Mouse (Mus musculus) lung, embryonic 16.5 days (tissue): Measurements from ENCODE around the gene Sh3rf1. TPM values are rescaled to one million over a fixed set of nuclear protein-coding genes. Genes with fewer than 3 reads are reported as not detected.
"Not testable (repeated sequence)": the region's sequence is repeated elsewhere in the genome, so short reads cannot be mapped to it uniquely, and the experiment has no call there.

Source experiments
- ATAC-seq: fragments of 200-750 bp; cut with Nextera tagmentation; 2 replicates; pipeline ENCODE4 v1.8.0; 2017; ENCODE audit warnings: low read depth, mild to moderate bottlenecking, moderate library complexity
- H3K27ac ChIP-seq: fragments of 300-500 bp; sonication (generic); 2 replicates; pipeline ENCODE4 v1.5.1; 2014; ENCODE audit warnings: mild to moderate bottlenecking, control low read depth, low read length
- H3K27me3 ChIP-seq: fragments of 300-500 bp; sonication (generic); 2 replicates; pipeline ENCODE4 v1.6.1; 2014; ENCODE audit warnings: low read depth, low read length, mixed read lengths; ENCODE audit not compliant: control insufficient read depth, insufficient read depth
- H3K36me3 ChIP-seq: fragments of 300-500 bp; sonication (generic); 2 replicates; pipeline ENCODE4 v1.6.1; 2014; ENCODE audit warnings: low read length; ENCODE audit not compliant: control insufficient read depth, insufficient read depth
- H3K4me1 ChIP-seq: fragments of 300-500 bp; sonication (generic); replicated peaks from 2 replicates; pipeline ENCODE4 v1.6.1; 2014; ENCODE audit warnings: low read length, mixed read lengths; ENCODE audit not compliant: control insufficient read depth, insufficient read depth
- H3K4me2 ChIP-seq: fragments of 300-500 bp; sonication (generic); 2 replicates; pipeline ENCODE4 v1.6.1; 2014; ENCODE audit warnings: low read depth, low read length, control low read depth
- H3K4me3 ChIP-seq: fragments of 300-500 bp; sonication (generic); 2 replicates; pipeline ENCODE4 v1.5.1; 2014; ENCODE audit warnings: mild to moderate bottlenecking, low read length, control low read depth
- H3K9ac ChIP-seq: fragments of 300-500 bp; sonication (generic); 2 replicates; pipeline ENCODE4 v1.6.1; 2014; ENCODE audit warnings: low read length, control low read depth
- H3K9me3 ChIP-seq: fragments of 300-500 bp; sonication (generic); 2 replicates; pipeline ENCODE4 v1.6.1; 2016; ENCODE audit warnings: low read length; ENCODE audit not compliant: control insufficient read depth
- WGBS: fragments of 180-500 bp; shearing (Covaris S2); extraction: QIAGEN DNeasy Blood & Tissue Kit; methylation state at CpG from one replicate; pipeline ENCODE4 v1.1.7; 2014; 5-methylcytosine and 5-hydroxymethylcytosine counted together
- polyA plus RNA-seq: library from polyadenylated mRNA; unstranded; fragments of >200 nt; fragmentation: Nextera tagmentation; extraction: Ambion mirVana; gene quantifications from 2 replicates; pipeline ENCODE4 v1.2.1, GENCODE M21; 2015

Sh3rf1 gene
- polyA plus RNA-seq, 1 experiment from 2014 or later, result 18.7 TPM

GRCm38 (mm10) chr8:61397755-61398154 lies 174.1 kb downstream of the Sh3rf1 start:
- 19% methylated on average over 7 of the region's 7 CpGs for WGBS
- peaks cover 3% of the 10 kb centered on the region for H3K36me3 ChIP-seq
- H3K4me3 ChIP-seq, result no peak overlapping the region
- peaks cover 27% of the 10 kb centered on the region for H3K4me1 ChIP-seq
- H3K9me3 ChIP-seq, result no peaks in the 10 kb centered on the region; the same call in 1 of the 2 replicates
- H3K27ac ChIP-seq, result peak overlapping the region; percentile 54
- no peaks in the 10 kb centered on the region for H3K27me3 ChIP-seq
- peak overlapping the region; percentile 16; the same call in 1 of the 2 replicates for H3K4me2 ChIP-seq
- H3K9ac ChIP-seq, result no peak overlapping the region
- ATAC-seq, result peak; percentile 91

GRCm38 (mm10) chr8:61402861-61403260 lies 179.2 kb downstream of the Sh3rf1 start:
- H3K4me3 ChIP-seq, result no peak overlapping the region
- H3K27me3 ChIP-seq, result no peaks in the 10 kb centered on the region
- no peak overlapping the region for H3K27ac ChIP-seq
- peaks cover 18% of the 10 kb centered on the region for H3K4me1 ChIP-seq
- H3K4me2 ChIP-seq, result no peak overlapping the region
- H3K9ac ChIP-seq, result no peak overlapping the region
- H3K36me3 ChIP-seq, result no peaks in the 10 kb centered on the region
- no peak for ATAC-seq
- 69% methylated on average over 7 of the region's 7 CpGs for WGBS
- no peaks in the 10 kb centered on the region; the same call in 1 of the 2 replicates for H3K9me3 ChIP-seq

GRCm38 (mm10) chr8:61403266-61404177 lies 179.8 kb downstream of the Sh3rf1 start:
- ATAC-seq, result 0 out of 2 replicates have a peak, but pooled peaks have one; percentile 39
- Histone ChIP-seq H3K9me3 (no peaks in the 10 kb centered on the region; the same call in 1 of the 2 replicates), H3K27ac (no peak overlapping the region), H3K4me2 (no peak overlapping the region), H3K27me3 (no peaks in the 10 kb centered on the region), H3K9ac (no peak overlapping the region), H3K36me3 (no peaks in the 10 kb centered on the region), H3K4me1 (peaks cover 13% of the 10 kb centered on the region), H3K4me3 (no peak overlapping the region)
- WGBS, result 13% methylated on average over 6 of the region's 6 CpGs

DNA sequence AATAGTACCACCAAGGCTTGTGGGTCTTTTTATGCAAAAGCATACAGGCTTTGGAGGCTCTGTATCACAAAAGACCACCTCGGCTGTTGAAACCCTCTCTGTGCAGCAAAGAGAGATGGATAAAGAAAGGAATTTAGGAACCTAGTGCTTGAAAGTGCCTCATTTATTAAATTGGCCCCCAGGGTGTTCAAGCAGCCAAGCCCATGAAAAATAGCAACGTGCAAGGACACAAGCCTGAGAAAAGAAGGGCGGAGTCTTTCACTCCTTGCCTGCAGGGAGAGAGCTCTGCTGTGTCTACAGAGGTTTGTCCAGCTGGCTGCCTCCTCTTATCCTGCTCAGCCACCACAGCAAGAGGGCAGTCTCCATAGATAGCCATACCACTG lies 180.5 kb downstream of the Sh3rf1 start:
- H3K36me3 ChIP-seq, result no peaks in the 10 kb centered on the region
- no peaks in the 10 kb centered on the region; the same call in 1 of the 2 replicates for H3K9me3 ChIP-seq
- H3K27me3 ChIP-seq, result no peaks in the 10 kb centered on the region
- no peak overlapping the region for H3K4me2 ChIP-seq
- WGBS, result 50% methylated on average over 3 of the region's 3 CpGs
- ATAC-seq, result no peak
- H3K27ac ChIP-seq, result no peak overlapping the region
- H3K4me3 ChIP-seq, result no peak overlapping the region
- no peak overlapping the region for H3K9ac ChIP-seq
- H3K4me1 ChIP-seq, result peaks cover 13% of the 10 kb centered on the region

DNA sequence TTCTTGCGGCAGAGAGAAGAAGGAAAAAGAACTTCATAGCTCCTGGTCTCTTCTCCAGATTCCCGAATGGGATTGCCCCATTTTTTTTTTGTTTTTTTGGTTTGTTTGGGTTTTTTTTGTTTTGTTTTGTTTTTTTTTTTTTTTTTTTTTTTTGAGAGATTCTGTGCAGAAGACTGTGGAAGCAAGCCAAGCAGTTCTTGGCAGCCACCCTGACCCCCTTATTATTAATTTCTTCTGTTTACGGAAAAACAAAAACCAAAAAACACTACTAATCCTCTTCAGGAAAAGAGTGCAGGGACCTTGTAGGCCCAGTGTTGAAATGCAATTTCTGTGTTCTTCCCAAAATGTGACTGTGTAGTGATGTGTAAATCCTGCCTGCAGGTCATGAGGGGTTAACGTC lies 185.4 kb downstream of the Sh3rf1 start:
- H3K36me3 ChIP-seq, result no peaks in the 10 kb centered on the region
- ATAC-seq, result 0 out of 2 replicates have a peak, but pooled peaks have one; percentile 41

DNA sequence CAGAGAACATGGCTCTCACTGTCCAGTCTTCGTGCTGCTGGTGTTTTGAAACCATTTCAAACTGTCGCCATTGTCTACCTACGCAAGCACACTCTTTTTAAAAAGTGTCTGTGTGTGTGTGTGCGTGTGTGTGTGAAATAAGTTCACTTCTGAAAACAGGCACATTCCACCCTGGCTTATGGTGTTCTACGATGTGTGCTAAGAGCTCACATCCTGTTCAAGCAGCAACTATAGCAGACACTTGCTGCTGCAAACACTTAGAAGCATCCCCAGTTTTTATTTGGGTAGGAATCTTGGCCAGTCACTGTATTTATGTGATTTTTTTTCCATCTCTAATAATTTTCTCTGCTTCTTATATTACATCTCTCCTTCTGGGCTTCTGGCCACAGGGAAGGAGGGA lies 186.0 kb downstream of the Sh3rf1 start:
- not testable (repeated sequence) for H3K36me3 ChIP-seq, H3K27ac ChIP-seq, H3K4me2 ChIP-seq, H3K9ac ChIP-seq, H3K4me3 ChIP-seq, H3K4me1 ChIP-seq, H3K9me3 ChIP-seq, H3K27me3 ChIP-seq
- peak; percentile 49; the same call in 1 of the 2 replicates for ATAC-seq
- 59% methylated on average over 5 of the region's 5 CpGs for WGBS

More for the DNA sequence above, 185.4 kb downstream of the Sh3rf1 start:
- Histone ChIP-seq H3K27me3 (no peaks in the 10 kb centered on the region), H3K9me3 (no peaks in the 10 kb centered on the region), H3K4me2 (no peak overlapping the region), H3K9ac (no peak overlapping the region), H3K4me3 (no peak overlapping the region), H3K27ac (no peak overlapping the region), H3K4me1 (no peaks in the 10 kb centered on the region)
- WGBS, result 65% methylated on average over 4 of the region's 4 CpGs

DNA sequence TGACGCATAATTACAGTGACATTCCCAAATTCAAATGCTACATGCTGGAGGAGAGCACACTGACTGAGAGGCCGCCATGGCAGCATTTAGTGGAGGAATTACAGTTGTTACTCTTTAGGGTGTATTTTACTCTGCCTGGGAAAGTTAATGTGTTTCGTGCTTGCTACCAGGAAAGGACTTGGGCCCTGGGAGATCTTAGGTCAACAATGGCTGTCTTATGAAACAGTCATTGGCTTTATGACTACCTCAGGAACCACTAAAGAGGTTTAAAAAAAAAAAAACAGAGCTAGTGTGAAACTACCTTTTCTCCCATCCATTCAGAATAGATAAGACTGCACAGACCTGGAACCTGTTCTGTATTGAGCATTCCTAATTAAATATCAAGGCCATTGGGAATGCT lies 195.8 kb downstream of the Sh3rf1 start:
- 78% methylated on average over 3 of the region's 3 CpGs for WGBS
- ATAC-seq, result no peak
- no peaks in the 10 kb centered on the region for H3K9me3 ChIP-seq

DNA sequence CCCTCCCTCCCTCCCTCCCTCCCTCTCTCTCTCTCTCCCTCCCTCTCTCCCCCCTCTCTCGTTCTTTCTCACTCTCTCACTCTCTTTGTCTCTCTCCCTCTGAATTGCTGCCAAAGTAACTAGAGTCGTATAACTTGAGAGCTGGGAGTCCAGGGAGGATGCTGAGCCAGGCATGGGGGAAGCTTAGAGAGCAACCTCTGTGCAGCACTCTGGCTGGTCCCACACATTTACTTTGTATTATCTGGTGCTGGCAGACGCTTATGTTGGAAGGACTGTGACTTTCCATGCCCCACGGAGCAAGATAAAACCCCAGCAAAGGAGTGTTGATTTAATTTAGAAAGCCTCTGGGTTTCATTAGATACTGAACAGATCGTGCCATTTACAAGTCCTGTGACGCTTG lies 196.5 kb downstream of the Sh3rf1 start:
- ATAC-seq, result peak; percentile 61
- WGBS, result 29% methylated on average over 5 of the region's 6 CpGs
- H3K27ac ChIP-seq, result no peak overlapping the region

More for the DNA sequence above, 195.8 kb downstream of the Sh3rf1 start:
- Histone ChIP-seq H3K9ac (no peak overlapping the region), H3K4me2 (no peak overlapping the region), H3K27me3 (no peaks in the 10 kb centered on the region), H3K4me3 (no peak overlapping the region), H3K4me1 (no peaks in the 10 kb centered on the region), H3K27ac (no peak overlapping the region), H3K36me3 (no peaks in the 10 kb centered on the region)

DNA sequence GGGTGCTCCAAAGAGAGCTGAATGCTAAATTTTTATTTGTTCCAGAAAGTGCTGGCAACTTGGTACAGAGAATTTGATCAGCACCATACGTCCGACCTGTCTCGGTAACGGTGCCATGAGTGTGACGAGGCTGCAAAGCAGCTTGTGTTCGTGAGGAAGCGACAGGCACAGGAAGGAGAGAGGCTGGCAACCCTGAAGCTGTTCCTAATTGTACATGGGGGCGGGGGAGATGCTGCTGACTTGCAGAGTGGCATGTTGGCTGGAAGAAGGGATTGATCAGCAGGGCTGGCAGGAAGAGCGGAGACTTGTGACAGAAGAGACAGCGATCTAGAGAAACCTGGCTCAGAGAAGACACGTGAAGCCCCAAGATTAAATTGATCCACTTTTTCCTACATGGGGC lies 197.9 kb downstream of the Sh3rf1 start:
- no peak for ATAC-seq

More for the DNA sequence above, 196.5 kb downstream of the Sh3rf1 start:
- Histone ChIP-seq H3K36me3 (no peaks in the 10 kb centered on the region), H3K4me2 (no peak overlapping the region), H3K9me3 (no peaks in the 10 kb centered on the region), H3K4me1 (no peaks in the 10 kb centered on the region), H3K27me3 (no peaks in the 10 kb centered on the region), H3K9ac (no peak overlapping the region), H3K4me3 (no peak overlapping the region)

More for the DNA sequence above, 197.9 kb downstream of the Sh3rf1 start:
- Histone ChIP-seq H3K9me3 (no peaks in the 10 kb centered on the region), H3K27ac (no peak overlapping the region), H3K9ac (no peak overlapping the region), H3K4me3 (no peak overlapping the region), H3K36me3 (no peaks in the 10 kb centered on the region), H3K4me1 (no peaks in the 10 kb centered on the region), H3K4me2 (no peak overlapping the region), H3K27me3 (no peaks in the 10 kb centered on the region)
- WGBS, result 76% methylated on average over 11 of the region's 11 CpGs
